Mouse (Mus musculus): ENCODE results near the gene Det1.

Gene Det1

DNA sequence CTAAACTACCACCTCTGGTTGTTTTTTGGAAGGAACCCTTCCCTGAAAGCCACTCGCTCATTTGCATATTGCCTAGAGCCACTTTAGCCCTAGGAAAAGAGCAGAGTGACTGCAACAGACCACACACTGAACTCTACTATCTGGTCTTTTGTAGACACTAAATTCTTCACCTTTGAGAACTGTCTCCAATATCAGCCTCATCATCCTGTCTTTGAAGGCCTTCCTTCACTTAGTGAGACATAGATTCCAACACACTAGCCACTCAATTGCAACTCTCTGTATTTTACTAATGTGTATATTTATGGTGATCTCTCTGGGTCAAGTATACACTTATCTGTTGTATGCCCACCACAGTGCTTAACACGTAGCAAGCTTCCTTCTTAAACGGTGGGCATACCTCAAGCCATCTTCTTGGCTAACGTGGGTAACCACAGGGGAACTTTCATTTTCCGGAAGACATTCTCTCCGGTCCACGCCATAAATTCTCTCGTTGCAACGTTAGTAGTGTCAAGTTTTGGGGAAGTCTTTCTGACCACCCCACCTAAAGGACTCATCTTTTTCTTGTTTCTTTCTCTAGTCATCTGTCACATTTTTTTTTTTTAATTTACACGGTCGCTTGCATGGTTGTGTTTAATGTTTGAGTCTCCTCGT is 872 bp downstream of the Det1 start:
- no peak for DNase-seq

DNA sequence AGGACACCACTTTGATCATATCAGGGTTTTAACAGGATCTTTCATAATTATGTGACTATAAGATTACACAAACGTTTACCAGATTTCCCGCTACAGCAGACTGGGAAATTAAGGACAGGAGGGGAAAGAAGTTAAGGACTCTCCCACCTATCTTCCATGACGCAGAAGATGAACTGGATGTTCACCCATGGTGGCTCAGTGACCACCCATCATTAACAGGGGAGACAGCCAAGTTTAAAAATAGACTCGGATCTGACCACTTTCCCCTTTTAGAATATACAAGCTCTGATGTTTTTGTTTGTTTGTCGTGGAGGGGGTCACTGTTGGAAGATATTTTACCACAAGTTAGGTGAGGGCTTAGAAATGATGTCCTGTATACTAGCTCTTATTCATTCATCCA is 5.5 kb downstream of the Det1 start:
- no peak for DNase-seq

DNA sequence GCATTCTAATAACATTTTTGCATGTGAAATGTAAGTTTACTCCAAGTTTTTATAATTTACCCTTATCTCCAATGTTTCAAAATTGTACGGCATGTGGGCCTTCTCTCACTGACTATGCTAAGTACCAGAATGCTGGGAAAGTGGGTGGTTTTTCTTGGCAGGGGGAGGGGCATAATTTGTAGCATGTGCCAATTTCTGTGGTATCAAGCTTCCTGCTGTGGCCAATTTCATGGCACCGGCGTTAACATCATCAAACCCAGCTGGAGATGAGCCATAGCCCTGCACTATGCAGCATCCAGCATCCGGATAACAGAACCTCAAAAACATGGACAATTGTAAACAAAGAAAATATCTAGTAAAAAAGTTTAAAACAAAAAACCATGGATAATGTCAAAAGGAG is 9.8 kb downstream of the Det1 start:
- DNase-seq: no peak

DNA sequence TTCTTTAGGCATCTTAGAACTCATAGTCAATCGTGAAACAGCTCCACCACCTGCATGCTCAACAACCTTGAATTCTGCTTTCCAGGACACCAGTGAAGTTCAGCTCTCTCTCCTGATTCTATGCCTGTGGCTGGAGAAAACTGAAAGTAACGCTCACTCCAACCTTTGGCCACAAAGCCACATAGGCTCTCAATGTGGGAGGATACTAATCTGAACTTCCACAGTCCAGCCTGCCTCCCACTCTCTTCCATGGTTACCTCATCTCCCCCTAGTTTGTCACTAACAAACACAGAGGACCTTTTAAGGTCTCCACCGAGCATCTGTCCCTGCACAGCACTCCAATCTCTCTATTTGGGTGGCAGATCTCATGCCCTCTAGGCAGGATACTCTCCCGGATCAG is 11.4 kb downstream of the Det1 start:
- DNase-seq: no peak

DNA sequence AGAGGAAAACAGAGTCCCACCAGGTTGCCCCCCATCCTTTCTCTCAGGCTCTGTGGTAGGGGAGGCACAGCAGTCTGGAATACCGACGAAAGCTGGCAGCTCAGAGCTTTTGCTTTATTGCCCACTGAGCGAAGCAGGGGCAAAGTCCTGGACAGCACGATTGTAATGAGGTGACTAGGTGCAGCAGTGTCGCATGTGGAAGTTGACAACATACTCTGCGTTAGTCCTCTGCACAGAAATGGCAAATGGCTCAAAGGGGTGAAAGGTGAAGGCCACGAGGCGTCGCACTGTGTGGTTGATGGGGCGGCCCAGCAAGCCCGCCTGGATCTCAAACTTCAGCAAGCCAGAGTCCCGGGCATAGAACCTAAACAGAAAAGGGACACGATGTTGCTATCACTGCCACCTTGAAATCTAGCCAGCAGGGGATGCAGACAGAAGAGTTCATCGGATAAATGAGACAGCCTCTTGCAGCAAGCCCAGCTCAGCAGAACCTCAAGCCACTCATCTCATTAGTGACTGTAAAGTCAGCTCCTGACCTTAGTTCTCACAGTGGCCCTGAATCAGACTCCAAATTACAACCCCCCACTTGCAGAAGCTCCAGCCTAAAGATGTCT is 19.2 kb downstream of the Det1 start:
- DNase-seq: no peak

DNA sequence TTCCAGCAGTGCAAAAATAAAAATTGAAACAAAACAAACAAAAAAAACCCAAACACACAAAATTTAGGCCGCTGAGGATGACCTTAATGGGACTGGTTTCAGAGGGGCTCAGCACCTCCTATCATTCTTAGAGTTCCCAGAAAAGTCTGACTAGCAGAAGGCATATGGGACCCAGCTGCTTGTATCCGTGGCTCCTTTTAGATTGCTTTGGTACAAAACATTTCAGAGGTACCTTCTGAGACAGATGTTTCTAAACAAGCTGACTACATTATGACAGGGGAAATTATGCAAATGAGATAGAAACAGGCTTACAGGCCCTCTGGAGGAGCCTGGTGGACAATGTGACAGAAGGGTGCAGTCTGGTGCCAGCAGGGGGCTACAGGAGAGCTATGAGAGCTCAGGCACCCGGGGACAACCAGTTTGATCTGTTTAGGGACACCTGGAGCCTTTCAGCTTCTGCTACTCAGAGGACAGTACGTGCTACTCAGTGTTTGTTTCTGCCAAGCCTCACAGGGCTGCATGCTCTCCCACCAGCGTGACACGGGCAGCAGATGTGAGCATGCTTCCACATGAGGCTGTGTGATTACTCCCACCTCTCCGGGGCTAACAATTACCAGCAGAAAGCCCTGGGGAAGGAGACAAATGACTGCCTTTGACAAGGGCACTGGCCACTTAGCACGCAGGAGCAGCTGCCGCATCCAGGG is 20.2 kb downstream of the Det1 start:
- DNase-seq: peak; percentile 33

DNA sequence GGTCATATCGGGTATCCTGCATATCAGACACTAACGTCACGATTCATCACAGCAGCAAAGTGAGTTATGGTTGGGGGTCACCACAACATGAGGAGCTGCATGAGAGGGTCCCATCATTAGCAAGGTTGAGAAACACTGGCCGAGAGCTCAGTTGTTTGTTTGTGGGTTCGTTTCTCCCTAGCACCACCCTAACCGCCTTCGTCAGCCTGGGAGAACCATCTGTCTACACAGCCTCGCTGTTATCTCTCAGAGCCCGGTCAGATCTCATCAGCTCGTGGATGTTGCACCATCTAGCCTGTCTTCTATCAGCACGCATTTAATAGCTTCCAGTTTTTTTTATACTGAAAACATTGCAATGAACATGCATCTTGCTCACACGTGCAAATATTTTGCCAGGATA is 28.7 kb downstream of the Det1 start:
- DNase-seq: no peak

DNA sequence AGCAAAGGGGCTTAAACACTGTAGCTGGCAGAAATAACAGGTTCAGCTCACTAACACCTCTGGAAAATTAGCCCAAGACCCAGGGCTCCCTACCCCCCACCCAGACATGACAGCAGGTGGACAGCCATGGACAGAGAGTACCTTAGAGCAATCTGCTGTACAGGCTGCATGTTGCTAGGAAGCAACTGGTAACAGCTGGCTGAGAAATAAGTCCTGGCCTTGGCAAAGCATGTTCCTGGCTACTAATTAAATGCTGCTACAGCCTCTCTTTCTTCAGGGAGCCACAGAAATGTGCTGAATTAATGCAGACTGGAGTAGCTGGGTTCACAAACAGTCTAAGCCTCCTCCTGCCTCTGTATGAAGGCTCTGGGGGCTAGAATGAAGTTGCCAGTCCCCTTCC is 32.3 kb downstream of the Det1 start:
- no peak for DNase-seq

DNA sequence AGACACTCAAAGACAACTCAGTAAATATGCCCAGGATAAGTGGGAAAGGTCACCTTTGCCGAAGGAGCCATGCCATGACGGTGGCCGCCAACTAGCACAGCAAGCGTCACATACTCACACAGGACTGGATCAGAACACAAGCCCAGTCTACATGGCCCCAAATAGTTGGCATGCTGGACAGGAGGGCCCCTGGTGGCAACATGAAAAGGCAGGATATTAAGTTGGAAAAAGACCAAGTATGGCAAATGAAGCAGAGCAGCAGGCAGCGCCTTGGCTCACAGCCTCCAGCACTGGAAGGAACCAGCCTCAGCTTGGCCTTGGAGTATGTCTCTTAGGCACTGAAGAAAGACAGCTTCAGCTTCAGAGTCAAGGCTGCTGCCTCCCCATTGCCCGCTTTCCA is 33.3 kb downstream of the Det1 start:
- DNase-seq: no peak

DNA sequence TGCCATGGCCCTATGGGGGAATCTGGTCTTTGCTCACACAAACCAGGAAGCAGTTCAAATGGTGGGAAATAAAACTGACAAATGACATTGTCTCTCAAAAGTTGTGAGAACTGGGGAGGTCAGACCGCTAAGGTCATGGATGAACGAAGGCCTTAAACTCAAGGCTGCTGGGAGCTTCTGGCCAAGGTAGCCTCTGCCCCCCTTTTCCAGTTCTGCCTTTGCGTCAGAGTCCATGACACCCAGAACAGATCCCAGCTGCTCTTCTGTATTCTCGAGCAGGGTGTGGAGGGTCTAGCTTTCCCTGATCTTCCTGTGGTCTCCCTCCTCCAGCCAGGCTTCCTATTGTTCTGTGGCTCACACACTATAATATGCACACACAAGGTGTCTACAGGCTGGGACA is 39.9 kb downstream of the Det1 start:
- no peak for DNase-seq

DNA sequence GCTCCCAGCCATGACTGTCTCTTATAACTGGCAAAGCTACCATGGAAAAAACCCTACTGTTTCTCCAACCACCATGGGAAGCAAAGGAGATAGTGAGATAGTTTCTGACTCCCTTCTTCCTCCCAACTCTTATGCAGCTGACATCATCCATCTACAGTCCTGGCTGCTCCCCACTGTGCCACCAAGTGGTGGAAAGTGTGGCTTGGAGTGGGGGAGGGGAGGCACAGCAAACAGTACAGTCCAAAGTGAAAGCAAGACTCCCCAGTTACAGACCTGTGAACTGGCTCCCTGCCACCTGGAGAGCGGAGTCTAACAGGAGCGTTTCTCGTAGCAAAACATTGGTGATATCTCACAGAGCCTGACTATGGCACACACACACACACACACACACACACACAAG is 43.2 kb downstream of the Det1 start:
- peak; percentile 39 for DNase-seq

DNA sequence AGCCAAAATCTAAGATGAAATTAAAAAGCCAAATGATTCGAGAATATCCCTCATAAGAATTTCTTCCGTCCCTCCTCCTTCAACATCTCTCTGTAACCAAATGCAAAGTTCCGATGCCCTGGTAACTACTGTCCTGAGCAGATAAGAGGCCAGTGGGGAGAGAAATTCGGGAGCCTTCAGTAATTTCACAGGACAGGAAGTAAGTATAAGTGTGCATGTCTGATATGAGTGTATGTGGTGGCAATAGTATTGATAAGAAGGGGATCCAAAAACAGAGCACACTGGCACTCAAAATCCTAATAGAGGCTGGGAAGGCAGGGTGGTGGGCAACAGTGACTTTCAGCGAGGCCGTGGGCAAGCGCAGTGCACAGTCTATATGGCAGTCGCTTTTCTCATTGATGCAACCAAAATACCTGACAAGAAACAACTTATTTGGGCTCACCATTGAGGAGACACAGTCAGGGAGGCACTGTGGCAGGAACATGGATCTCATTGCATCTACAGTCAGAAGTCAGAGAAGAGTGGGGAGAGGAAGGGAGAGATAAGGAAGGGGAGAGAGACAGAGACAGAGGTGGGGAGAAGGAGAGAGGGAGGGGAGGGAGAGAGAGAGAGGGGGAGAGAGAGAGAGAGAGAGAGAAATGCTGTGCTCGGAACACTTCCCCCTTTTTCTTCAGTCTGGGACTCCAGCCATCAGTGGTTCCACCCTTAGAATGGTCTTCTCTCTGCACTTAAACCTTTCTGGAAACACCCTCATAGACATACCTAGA is 47.1 kb downstream of the Det1 start:
- DNase-seq: no peak

DNA sequence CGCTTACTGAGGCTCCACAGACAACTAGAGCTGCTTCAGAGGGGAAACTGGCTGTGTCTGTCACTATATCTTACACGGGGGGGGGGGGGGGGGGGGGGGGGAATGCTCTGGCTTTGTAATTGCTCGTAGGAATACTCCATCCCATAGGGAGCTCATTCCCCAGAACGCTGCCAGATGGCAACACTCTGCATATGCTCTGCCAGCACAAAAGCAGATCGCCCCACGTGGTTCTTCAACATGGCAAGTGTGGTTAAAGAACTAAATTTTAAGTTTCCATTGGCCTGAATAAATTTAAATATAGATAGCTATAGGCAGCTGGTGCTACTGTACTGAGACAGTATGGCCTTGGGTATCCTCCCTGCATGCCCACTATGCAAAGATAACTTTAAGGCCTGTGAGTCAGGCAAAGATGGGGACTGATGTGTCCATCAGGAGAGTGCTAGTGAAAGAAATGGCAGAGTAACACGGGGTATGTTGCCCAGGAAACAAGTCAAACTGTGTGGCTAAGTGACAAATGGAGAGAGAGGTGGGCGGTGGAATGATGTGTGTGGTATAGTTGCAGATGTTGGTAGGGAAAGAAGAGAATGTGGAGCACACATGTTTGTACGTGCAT is 49.1 kb downstream of the Det1 start:
- no peak for DNase-seq

DNA sequence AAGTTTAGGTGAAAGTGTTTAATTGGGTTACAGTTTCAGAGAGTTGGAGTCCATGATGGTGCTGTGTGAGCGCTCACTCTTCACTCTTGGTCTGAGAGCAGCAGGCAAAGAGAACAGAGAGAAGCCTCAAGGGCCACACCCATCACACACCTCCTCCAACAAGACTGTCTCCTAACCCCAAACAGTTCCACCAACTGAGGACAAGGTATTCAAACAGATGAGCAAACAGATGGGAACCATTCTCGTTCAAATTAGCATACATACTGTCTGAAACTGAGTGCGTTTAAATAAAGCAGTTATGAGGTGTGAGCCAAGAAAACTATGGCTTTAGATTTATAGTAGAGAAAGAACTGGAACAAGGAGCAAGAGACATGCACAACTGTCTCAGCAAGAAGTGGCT is 50.4 kb downstream of the Det1 start:
- no peak for DNase-seq

DNA sequence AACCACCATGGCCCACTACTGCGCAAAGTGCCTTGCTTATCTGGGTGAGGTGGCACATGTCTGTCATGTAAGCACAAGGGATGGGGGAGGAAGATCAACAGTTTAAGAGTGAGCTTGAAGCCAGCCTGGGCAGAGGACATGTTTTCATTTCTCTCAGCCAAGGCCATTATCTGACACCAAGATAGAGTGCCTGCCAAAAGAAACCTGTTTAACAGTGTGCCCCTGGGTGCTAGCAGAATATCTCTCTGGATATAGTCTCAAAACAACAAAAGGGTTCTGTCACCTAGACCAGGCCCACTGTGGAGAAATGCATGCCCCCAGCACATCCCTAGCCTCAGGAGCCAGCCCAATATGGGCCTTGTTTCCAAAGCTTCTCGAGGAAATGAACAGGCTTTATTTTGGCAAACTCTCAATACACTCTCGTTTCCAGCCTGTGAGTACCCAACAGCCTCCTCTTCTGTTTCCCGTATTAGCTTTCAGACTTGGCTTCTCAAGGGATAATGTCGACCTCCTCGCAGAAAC is 52.4 kb downstream of the Det1 start:
- DNase-seq: no peak

DNA sequence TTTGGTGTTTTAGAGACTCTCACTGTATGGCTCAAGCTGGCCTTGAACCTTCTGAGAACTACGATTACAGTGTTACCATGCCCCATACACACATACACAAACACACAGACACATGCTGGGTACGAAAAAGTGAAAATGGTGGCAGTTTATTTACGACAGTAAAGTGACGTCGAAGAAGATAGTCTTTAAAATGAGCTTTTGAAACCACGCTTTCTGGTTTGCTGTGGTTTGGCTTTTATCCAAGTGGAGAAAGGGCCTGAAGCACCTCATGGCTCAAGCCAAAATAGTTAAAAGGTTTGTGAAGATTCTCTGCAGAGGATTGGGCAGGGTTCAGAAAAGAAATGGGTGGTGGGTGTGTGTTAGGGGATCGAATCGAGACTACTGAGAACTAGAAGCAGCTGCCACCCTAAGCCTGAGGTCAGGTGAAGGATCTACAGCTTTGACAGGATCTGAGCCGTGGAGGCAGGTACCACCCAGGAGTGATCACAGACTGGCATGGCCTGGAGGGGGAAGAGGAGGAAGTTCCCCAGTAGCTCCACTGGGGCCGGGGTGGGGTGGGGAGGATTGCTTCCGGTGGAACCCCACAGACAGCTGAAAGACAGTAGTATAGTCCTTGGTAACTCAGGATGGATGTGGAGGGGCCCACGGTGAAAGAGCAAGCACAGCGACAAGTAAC is 53.0 kb downstream of the Det1 start:
- DNase-seq: peak; percentile 27

DNA sequence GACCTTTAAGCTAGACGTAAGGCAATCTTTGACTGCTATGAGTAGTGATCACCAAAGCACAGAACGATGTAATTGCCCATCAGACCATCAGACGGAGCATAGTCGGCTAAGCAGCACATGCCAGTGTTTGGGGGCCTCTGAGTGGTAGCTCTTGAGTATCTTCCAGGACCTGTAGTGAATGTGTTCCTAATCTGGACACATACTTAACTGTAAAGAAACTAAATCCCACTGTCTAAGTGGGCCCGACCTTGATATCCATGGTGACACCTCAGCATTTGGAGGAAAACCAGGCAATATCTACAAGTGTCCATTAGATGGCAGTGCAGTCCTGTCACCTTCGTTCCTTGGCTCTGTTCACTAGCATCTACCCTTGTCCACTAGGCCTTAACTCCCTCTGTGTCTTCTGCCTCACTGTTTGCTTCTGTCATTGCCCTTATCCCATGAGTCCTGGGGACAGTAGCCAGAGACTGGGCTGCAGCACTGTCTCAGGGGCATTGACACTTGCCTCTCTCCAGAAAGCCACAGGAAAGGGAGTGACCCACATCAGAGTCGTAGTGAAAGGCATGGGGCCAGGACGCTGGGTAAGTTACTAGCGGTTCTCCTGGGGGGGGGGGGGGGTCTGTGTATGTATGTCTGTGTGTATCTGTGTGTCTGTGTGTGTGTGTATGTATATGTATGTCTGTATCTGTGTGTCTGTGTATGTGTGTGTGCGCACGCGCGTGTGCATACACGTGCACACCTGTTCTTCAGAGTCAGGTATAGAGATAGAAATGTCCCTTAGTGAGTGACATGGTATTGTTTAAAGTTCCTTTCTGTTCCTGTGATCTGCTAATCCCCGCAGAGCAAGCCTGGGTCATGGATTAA is 55.5 kb downstream of the Det1 start:
- DNase-seq: peak; percentile 59

DNA sequence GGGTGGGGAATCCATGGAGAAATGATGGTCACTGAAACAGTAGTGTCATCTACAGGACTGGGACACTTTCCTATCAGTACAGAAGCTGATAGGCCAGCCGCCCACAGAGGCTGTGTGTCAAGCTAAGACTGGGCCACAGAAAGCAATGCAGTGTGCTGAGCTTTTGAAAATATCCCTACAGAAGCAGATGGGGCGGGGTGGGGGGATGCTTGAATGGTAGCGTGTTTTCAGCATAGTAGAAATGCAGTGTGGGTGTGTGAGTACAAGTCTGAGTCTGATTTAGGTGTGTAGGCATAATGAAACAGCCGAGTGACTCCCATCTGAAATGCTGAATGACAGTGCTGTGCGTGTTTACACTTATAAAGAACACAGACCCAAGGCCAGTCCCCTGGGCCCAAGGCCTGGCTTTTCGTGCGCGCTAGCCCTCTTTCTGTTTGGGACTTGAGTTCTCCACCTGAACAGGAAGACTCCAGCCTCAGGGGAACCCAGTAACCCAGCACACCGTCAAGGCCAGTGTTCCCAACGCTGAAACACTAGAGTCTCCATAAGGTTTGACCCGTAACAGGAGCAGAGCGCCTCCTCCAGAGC is 59.2 kb downstream of the Det1 start:
- no peak for DNase-seq

DNA sequence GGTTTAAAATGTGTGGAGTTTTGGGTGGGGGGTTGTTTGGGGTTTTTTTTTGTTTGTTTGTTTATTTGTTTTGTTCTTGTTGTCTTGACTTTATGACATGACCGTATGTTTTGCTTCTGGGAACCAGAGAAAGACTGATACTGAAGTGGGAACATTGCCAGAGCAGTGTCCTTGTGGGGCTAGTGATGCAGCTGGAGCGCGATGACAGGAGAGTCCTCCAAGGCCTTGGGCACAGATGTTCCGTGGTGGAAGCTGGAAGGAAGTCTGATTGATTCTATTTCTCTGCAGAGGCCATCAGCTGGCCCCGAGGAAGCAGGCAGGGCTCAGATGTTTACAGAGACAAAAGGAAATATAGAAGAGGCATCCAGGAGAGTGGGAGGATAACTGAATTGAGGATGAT is 61.2 kb downstream of the Det1 start:
- DNase-seq: no peak

DNA sequence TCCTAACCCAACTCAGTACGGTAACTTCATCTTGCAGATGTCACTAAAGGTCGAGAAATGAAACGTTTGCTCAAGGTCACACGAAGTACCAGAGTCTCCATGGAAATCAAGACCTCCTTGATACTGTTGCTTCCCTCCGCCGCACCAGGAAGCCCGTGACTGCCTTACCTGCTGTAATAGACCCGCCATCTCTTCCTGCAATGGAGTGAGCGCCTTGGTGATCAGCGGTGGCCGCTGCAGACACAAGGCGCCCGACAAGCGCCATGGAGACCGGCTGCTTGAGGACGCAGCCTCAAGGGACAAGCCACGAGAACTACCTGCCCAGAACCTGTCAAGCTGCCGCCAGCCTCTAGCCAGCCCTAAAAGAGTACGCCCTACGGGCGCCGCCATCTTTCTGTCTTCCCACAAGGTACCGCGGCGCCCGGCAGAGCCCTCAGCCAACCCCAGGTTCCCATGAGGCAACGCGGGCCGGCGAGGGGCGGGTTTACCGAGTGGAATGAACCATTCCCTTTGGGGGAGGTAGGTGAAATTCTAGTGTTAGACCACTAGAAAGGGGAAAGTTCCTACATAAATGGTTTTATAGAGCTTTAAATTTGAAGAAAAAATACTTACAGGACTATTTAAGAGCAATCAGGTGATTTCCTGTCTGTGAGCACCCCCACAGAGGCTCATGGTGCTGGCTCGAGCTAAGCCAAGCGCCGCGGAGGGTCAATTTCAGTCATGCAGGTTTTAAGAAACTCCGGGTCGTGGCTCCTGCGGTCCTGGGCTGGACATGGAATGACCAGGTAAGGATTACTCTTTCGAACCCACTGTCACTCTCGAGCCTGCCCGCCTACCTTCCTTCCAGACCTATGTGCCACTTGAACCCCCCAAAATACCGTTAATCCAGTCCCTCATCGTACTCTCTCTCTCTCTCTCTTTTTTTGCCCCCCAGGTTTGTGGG is 64.2 kb downstream of the Det1 start, which contains the start of the genes Mrps11 and Mrpl46:
Gene Mrps11, plus strand, starts transcription at position 481 of the 943 bp plus-strand sequence.
Gene Mrpl46, minus strand, starts transcription at position 893 of the 943 bp plus-strand sequence.
- DNase-seq: peak; percentile 87

Data from thymus, postnatal 25 days (tissue).